Mouse (Mus musculus): ENCODE measurements around the gene Nav2. TPM values are rescaled to one million over a fixed set of nuclear protein-coding genes. Genes with fewer than 3 reads are reported as not detected.

Gene Nav2
- polyA plus RNA-seq, 1 experiment: 32.5 TPM

DNA sequence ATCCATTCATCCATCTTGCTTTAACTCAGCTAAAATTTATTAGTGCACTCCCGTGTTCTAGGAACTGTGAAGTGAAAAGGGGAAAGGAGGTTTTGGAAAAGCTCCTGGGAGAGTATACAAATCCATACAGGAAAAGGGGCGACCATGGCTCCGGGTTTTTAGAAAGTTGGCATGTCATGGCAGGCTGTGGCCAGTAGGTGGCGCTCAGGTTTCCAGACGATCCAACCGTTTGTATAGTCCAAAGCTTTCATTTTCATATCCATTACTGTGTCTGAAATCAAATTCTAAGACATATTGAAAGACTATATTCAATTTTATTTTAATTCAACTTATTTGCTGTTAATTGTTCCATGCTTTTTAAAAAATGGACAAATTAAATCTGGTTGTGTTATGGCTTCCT is 14.4 kb upstream of the Nav2 start:
- no peak overlapping the region for H3K27ac ChIP-seq (ENCODE audit: insufficient read depth, low read length)
- peak; percentile 55 to 82 for DNase-seq
- TF ChIP-seq CTCF (IDR thresholded peaks at IDR 0.05; ENCODE audit: borderline replicate concordance, insufficient read depth, low read depth, low read length) (peak; percentile 81), POLR2A (IDR thresholded peaks at IDR 0.05; ENCODE audit: borderline replicate concordance, insufficient read depth, low read length) (no peak)
- H3K4me3 ChIP-seq (replicated peaks; ENCODE audit: insufficient read depth, low read depth, low read length): no peak overlapping the region
- no peaks in the 10 kb centered on the region for H3K27me3 ChIP-seq (ENCODE audit: control insufficient read depth, insufficient read depth, low read length)
- H3K4me1 ChIP-seq (ENCODE audit: control insufficient read depth, insufficient read depth, low read length): no peaks in the 10 kb centered on the region
- 4% methylated on average over 6 of the region's 6 CpGs for WGBS

- no peak for TF ChIP-seq CTCF (IDR thresholded peaks at IDR 0.05; ENCODE audit: borderline replicate concordance, insufficient read depth, low read depth, low read length)
- TF ChIP-seq POLR2A (IDR thresholded peaks at IDR 0.05; ENCODE audit: borderline replicate concordance, insufficient read depth, low read length): no peak
- H3K4me3 ChIP-seq (replicated peaks; ENCODE audit: insufficient read depth, low read depth, low read length): no peak overlapping the region
- no peaks in the 10 kb centered on the region for H3K27me3 ChIP-seq (ENCODE audit: control insufficient read depth, insufficient read depth, low read length)
- DNase-seq: no peak
- WGBS: 95% methylated on average over 6 of the region's 6 CpGs
- H3K4me1 ChIP-seq (ENCODE audit: control insufficient read depth, insufficient read depth, low read length): no peaks in the 10 kb centered on the region
- no peak overlapping the region for H3K27ac ChIP-seq (ENCODE audit: insufficient read depth, low read length)
Observed at GRCm38 (mm10) chr7:48894763-48895162, 13.8 kb upstream of the Nav2 start.

GRCm38 (mm10) chr7:48895475-48895874 is 13.0 kb upstream of the Nav2 start:
- no peak overlapping the region for H3K4me3 ChIP-seq (replicated peaks; ENCODE audit: insufficient read depth, low read depth, low read length)
- DNase-seq: no peak
- H3K4me1 ChIP-seq (ENCODE audit: control insufficient read depth, insufficient read depth, low read length): no peaks in the 10 kb centered on the region
- WGBS: 65% methylated on average over 4 of the region's 4 CpGs
- no peak overlapping the region for H3K27ac ChIP-seq (ENCODE audit: insufficient read depth, low read length)
- no peaks in the 10 kb centered on the region for H3K27me3 ChIP-seq (ENCODE audit: control insufficient read depth, insufficient read depth, low read length)
- TF ChIP-seq CTCF (IDR thresholded peaks at IDR 0.05; ENCODE audit: borderline replicate concordance, insufficient read depth, low read depth, low read length) (no peak), POLR2A (IDR thresholded peaks at IDR 0.05; ENCODE audit: borderline replicate concordance, insufficient read depth, low read length) (no peak)

DNA sequence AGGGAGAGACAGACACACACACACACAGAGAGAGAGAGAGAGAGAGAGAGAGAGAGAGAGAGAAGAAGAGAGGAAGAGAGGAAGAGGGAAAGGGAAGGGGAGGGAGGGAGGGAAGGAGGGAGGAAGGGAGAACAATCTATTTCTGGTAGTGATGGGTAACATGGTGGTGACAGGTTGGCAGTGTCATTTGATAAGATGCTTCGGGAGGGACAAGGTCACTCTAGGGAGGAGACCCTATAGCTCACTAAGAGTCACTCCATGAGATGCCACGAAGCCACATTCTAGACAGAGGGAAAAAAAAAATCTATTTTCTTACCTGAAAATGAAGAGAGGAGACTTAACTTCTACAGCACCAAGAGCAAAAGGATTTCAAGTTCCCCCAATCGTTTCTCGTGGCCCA is 12.5 kb upstream of the Nav2 start:
- TF ChIP-seq POLR2A (IDR thresholded peaks at IDR 0.05; ENCODE audit: borderline replicate concordance, insufficient read depth, low read length): no peak
- TF ChIP-seq CTCF (IDR thresholded peaks at IDR 0.05; ENCODE audit: borderline replicate concordance, insufficient read depth, low read depth, low read length): no peak
- Histone ChIP-seq H3K4me1 (ENCODE audit: control insufficient read depth, insufficient read depth, low read length) (no peaks in the 10 kb centered on the region), H3K27ac (ENCODE audit: insufficient read depth, low read length) (no peak overlapping the region), H3K4me3 (replicated peaks; ENCODE audit: insufficient read depth, low read depth, low read length) (no peak overlapping the region), H3K27me3 (ENCODE audit: control insufficient read depth, insufficient read depth, low read length) (no peaks in the 10 kb centered on the region)
- WGBS: 93% methylated on average over 4 of the region's 4 CpGs
- DNase-seq: no peak

DNA sequence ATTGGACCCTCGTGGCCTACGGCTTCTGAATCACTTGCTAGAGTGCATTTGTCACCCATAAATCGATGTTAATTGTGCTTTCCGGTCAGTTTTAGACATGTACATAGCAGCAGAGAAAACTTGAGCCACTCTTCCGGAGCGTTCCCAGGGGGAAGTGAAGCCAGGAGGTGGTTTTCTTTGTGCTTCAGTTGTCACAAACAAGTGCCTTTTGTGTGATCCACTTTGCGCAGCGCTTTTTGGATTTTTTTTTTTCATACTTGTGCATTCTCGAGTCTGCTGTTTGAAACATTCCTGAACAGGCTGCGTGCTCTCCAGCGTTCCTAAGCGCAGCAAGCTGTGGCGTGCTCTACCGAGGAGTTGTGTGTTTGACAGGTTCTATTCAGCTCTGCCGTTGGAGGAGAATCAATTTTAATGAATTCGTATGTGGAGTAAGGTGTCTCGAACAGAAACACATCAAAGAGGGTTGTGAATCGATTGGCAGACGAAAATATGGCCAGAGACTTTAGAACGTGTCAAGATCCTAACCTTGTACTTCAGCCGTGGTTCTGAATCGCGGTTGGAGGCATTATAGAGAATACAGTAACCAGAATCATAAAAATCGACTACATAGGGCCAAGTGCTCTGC is 10.9 kb upstream of the Nav2 start:
- 66% methylated on average over 24 of the region's 24 CpGs for WGBS
- H3K27ac ChIP-seq (ENCODE audit: insufficient read depth, low read length): no peak overlapping the region
- TF ChIP-seq POLR2A (IDR thresholded peaks at IDR 0.05; ENCODE audit: borderline replicate concordance, insufficient read depth, low read length) (no peak), CTCF (IDR thresholded peaks at IDR 0.05; ENCODE audit: borderline replicate concordance, insufficient read depth, low read depth, low read length) (no peak)

DNA sequence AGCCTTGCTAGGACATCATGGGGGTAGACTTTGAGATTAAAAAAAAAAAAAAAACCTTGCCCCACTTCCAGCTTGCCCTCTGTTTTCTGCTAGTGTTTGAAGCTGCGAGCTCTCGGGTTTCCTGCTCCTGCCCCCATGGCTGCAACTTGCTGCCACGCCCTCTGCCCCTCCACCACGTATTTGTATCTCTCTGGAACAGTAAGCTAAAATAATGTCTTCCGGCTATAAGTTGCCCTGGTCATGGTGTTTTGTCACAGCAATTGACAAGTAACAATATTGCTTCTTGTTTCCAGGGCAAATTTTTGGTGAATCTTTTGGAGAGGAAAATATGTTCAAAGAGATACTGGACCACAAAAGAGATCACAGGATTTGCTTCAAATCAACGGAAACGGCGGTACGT is 10.1 kb upstream of the Nav2 start:
- Histone ChIP-seq H3K4me3 (replicated peaks; ENCODE audit: insufficient read depth, low read depth, low read length) (no peak overlapping the region), H3K4me1 (ENCODE audit: control insufficient read depth, insufficient read depth, low read length) (no peaks in the 10 kb centered on the region), H3K27ac (ENCODE audit: insufficient read depth, low read length) (no peak overlapping the region), H3K27me3 (ENCODE audit: control insufficient read depth, insufficient read depth, low read length) (no peaks in the 10 kb centered on the region)
- TF ChIP-seq POLR2A (IDR thresholded peaks at IDR 0.05; ENCODE audit: borderline replicate concordance, insufficient read depth, low read length) (no peak), CTCF (IDR thresholded peaks at IDR 0.05; ENCODE audit: borderline replicate concordance, insufficient read depth, low read depth, low read length) (no peak)
- no peak for DNase-seq
- WGBS: 89% methylated on average over 9 of the region's 9 CpGs

More for the DNA sequence above, 10.9 kb upstream of the Nav2 start:
- Histone ChIP-seq H3K27me3 (ENCODE audit: control insufficient read depth, insufficient read depth, low read length) (no peaks in the 10 kb centered on the region), H3K4me1 (ENCODE audit: control insufficient read depth, insufficient read depth, low read length) (no peaks in the 10 kb centered on the region), H3K4me3 (replicated peaks; ENCODE audit: insufficient read depth, low read depth, low read length) (no peak overlapping the region)
- no peak for DNase-seq

- no peak overlapping the region for H3K4me3 ChIP-seq (replicated peaks; ENCODE audit: insufficient read depth, low read depth, low read length)
- TF ChIP-seq CTCF (IDR thresholded peaks at IDR 0.05; ENCODE audit: borderline replicate concordance, insufficient read depth, low read depth, low read length): no peak
- no peak for TF ChIP-seq POLR2A (IDR thresholded peaks at IDR 0.05; ENCODE audit: borderline replicate concordance, insufficient read depth, low read length)
- no peaks in the 10 kb centered on the region for H3K4me1 ChIP-seq (ENCODE audit: control insufficient read depth, insufficient read depth, low read length)
- H3K27ac ChIP-seq (ENCODE audit: insufficient read depth, low read length): no peak overlapping the region
- no peak for DNase-seq
- no peaks in the 10 kb centered on the region for H3K27me3 ChIP-seq (ENCODE audit: control insufficient read depth, insufficient read depth, low read length)
- 87% methylated on average over 8 of the region's 8 CpGs for WGBS
Observed at GRCm38 (mm10) chr7:48900408-48901167, 7.9 kb upstream of the Nav2 start.

GRCm38 (mm10) chr7:48902454-48902853 is 6.1 kb upstream of the Nav2 start:
- WGBS: 82% methylated on average over 2 of the region's 2 CpGs
- H3K27ac ChIP-seq (ENCODE audit: insufficient read depth, low read length): no peak overlapping the region
- TF ChIP-seq POLR2A (IDR thresholded peaks at IDR 0.05; ENCODE audit: borderline replicate concordance, insufficient read depth, low read length) (no peak), CTCF (IDR thresholded peaks at IDR 0.05; ENCODE audit: borderline replicate concordance, insufficient read depth, low read depth, low read length) (no peak)
- H3K4me3 ChIP-seq (replicated peaks; ENCODE audit: insufficient read depth, low read depth, low read length): no peak overlapping the region
- no peaks in the 10 kb centered on the region for H3K27me3 ChIP-seq (ENCODE audit: control insufficient read depth, insufficient read depth, low read length)
- H3K4me1 ChIP-seq (ENCODE audit: control insufficient read depth, insufficient read depth, low read length): no peaks in the 10 kb centered on the region
- DNase-seq: no peak

Data from cerebellum, adult 2 months (tissue).